Mouse (Mus musculus) urinary bladder, adult 2 months (tissue): ENCODE measurements around the gene Bcas3. TPM values are rescaled to one million over a fixed set of nuclear protein-coding genes. Genes with fewer than 3 reads are reported as not detected.

ENCODE experiments used
- DNase-seq: peaks from one replicate; pipeline ENCODE4 v3.0.0; 2022; ENCODE audit warnings: low spot score
- polyA plus RNA-seq: library from polyadenylated mRNA; depleted of rRNA; stranded (reverse); fragments of >200 nt; gene quantifications from 2 replicates; pipeline ENCODE4 v1.2.3, GENCODE M21; 2012

The Bcas3 gene
- polyA plus RNA-seq, 1 experiment = 28.6 TPM

- DNase-seq = no peak
Measured at GRCm38 (mm10) chr11:85667741-85668140, 314.8 kb downstream of the Bcas3 start.

GRCm38 (mm10) chr11:85672881-85673475 lies 320.0 kb downstream of the Bcas3 start:
- DNase-seq = no peak

- DNase-seq = no peak
Measured at GRCm38 (mm10) chr11:85675244-85675643, 322.3 kb downstream of the Bcas3 start.

- DNase-seq = no peak
Measured at GRCm38 (mm10) chr11:85676357-85677004, 323.5 kb downstream of the Bcas3 start.

- DNase-seq = no peak
Measured at GRCm38 (mm10) chr11:85678666-85679065, 325.7 kb downstream of the Bcas3 start.

- DNase-seq = no peak
Measured at GRCm38 (mm10) chr11:85681580-85682419, 328.8 kb downstream of the Bcas3 start.

- DNase-seq = no peak
Measured at GRCm38 (mm10) chr11:85684981-85685380, 332.0 kb downstream of the Bcas3 start.

GRCm38 (mm10) chr11:85687816-85688439 lies 335.0 kb downstream of the Bcas3 start:
- DNase-seq = no peak

GRCm38 (mm10) chr11:85688440-85688838 lies 335.5 kb downstream of the Bcas3 start:
- DNase-seq = no peak

GRCm38 (mm10) chr11:85689226-85689625 lies 336.3 kb downstream of the Bcas3 start:
- no peak for DNase-seq

GRCm38 (mm10) chr11:85691285-85691684 lies 338.3 kb downstream of the Bcas3 start:
- DNase-seq = no peak

- DNase-seq = no peak
Measured at GRCm38 (mm10) chr11:85695614-85696263, 342.8 kb downstream of the Bcas3 start.

- DNase-seq = no peak
Measured at GRCm38 (mm10) chr11:85696491-85697398, 343.8 kb downstream of the Bcas3 start.

- DNase-seq = no peak
Measured at GRCm38 (mm10) chr11:85697468-85697867, 344.5 kb downstream of the Bcas3 start.

GRCm38 (mm10) chr11:85698242-85698641 lies 345.3 kb downstream of the Bcas3 start:
- DNase-seq = no peak

GRCm38 (mm10) chr11:85704062-85704748 lies 351.2 kb downstream of the Bcas3 start:
- no peak for DNase-seq

GRCm38 (mm10) chr11:85706630-85707029 lies 353.7 kb downstream of the Bcas3 start:
- DNase-seq = no peak

- DNase-seq = no peak
Measured at GRCm38 (mm10) chr11:85707496-85707895, 354.5 kb downstream of the Bcas3 start.

- no peak for DNase-seq
Measured at GRCm38 (mm10) chr11:85709147-85709546, 356.2 kb downstream of the Bcas3 start.

- no peak for DNase-seq
Measured at GRCm38 (mm10) chr11:85710155-85710554, 357.2 kb downstream of the Bcas3 start.
